Mouse (Mus musculus) neural tube, embryonic 11.5 days (tissue): ENCODE measurements around the gene Tmem135. TPM values are rescaled to one million over a fixed set of nuclear protein-coding genes. Genes with fewer than 3 reads are reported as not detected.

Experiments
- ATAC-seq: fragments of 200-750 bp; cut with Nextera tagmentation; 2 replicates; pipeline ENCODE4 v1.8.0; 2017; ENCODE audit warnings: moderate number of reproducible peaks, mild to moderate bottlenecking, moderate TSS enrichment, moderate library complexity; ENCODE audit not compliant: insufficient read depth, low FRiP score, low TSS enrichment
- DNase-seq: peaks from one replicate; pipeline ENCODE4 v3.0.0-alpha.2; 2015; ENCODE audit warnings: low spot score
- H3K27ac ChIP-seq: fragments of 300-500 bp; sonication (generic); 2 replicates; pipeline ENCODE4 v1.5.1; 2014; ENCODE audit warnings: low read depth, mild to moderate bottlenecking, low read length
- H3K27me3 ChIP-seq: fragments of 300-500 bp; sonication (generic); 2 replicates; pipeline ENCODE4 v1.6.1; 2014; ENCODE audit warnings: mild to moderate bottlenecking, low read length, mixed read lengths; ENCODE audit not compliant: control insufficient read depth, insufficient read depth
- H3K36me3 ChIP-seq: fragments of 300-500 bp; sonication (generic); 2 replicates; pipeline ENCODE4 v1.6.1; 2014; ENCODE audit warnings: mild to moderate bottlenecking, low read length, moderate library complexity, mixed read lengths; ENCODE audit not compliant: control insufficient read depth, insufficient read depth
- H3K4me1 ChIP-seq: fragments of 300-500 bp; sonication (generic); 2 replicates; pipeline ENCODE4 v1.6.1; 2014; ENCODE audit warnings: low read length, mixed read lengths; ENCODE audit not compliant: control insufficient read depth, insufficient read depth
- H3K4me2 ChIP-seq: fragments of 300-500 bp; sonication (generic); 2 replicates; pipeline ENCODE4 v1.6.1; 2014; ENCODE audit warnings: low read depth, mild to moderate bottlenecking, moderate library complexity
- H3K4me3 ChIP-seq: fragments of 300-500 bp; sonication (generic); 2 replicates; pipeline ENCODE4 v1.5.1; 2014; ENCODE audit warnings: low read depth, low read length
- H3K9ac ChIP-seq: fragments of 300-500 bp; sonication (generic); 2 replicates; pipeline ENCODE4 v1.6.1; 2014; ENCODE audit warnings: mild to moderate bottlenecking, low read length
- H3K9me3 ChIP-seq: fragments of 300-500 bp; sonication (generic); 2 replicates; pipeline ENCODE4 v1.6.1; 2016; ENCODE audit warnings: low read length; ENCODE audit not compliant: control insufficient read depth
- WGBS: fragments of 180-500 bp; shearing (Covaris S2); extraction: QIAGEN DNeasy Blood & Tissue Kit; methylation state at CpG from one replicate; pipeline ENCODE4 v1.1.7; 2014; 5-methylcytosine and 5-hydroxymethylcytosine counted together
- polyA plus RNA-seq: library from polyadenylated mRNA; unstranded; fragments of >200 nt; fragmentation: Nextera tagmentation; extraction: Ambion mirVana; gene quantifications from 2 replicates; pipeline ENCODE4 v1.2.1, GENCODE M21; 2014

The Tmem135 gene
- polyA plus RNA-seq, 1 experiment from 2014 or later, result 17.9 TPM

- Histone ChIP-seq H3K27me3 (no peaks in the 10 kb centered on the region), H3K27ac (no peak overlapping the region), H3K9me3 (no peaks in the 10 kb centered on the region), H3K36me3 (no peaks in the 10 kb centered on the region), H3K4me3 (no peak overlapping the region), H3K9ac (no peak overlapping the region), H3K4me1 (no peaks in the 10 kb centered on the region), H3K4me2 (no peak overlapping the region)
- DNase-seq (no peak), ATAC-seq (no peak)
- 86% methylated on average over 7 of the region's 7 CpGs for WGBS
Observed at GRCm38 (mm10) chr7:89155741-89156140, 248.3 kb downstream of the Tmem135 start.

GRCm38 (mm10) chr7:89155223-89155622, 248.8 kb downstream of the Tmem135 start:
- DNase-seq (no peak), ATAC-seq (no peak)
- Histone ChIP-seq H3K4me1 (no peaks in the 10 kb centered on the region), H3K27me3 (no peaks in the 10 kb centered on the region), H3K27ac (no peak overlapping the region), H3K9me3 (no peaks in the 10 kb centered on the region), H3K4me2 (no peak overlapping the region), H3K36me3 (no peaks in the 10 kb centered on the region), H3K4me3 (no peak overlapping the region), H3K9ac (no peak overlapping the region)
- WGBS, result 84% methylated on average over 6 of the region's 6 CpGs

GRCm38 (mm10) chr7:89151345-89151744, 252.7 kb downstream of the Tmem135 start:
- WGBS, result 63% methylated on average over 6 of the region's 6 CpGs
- ATAC-seq (peak; percentile 53), DNase-seq (peak; percentile 40)
- Histone ChIP-seq H3K9me3 (no peaks in the 10 kb centered on the region), H3K4me1 (no peaks in the 10 kb centered on the region), H3K9ac (no peak overlapping the region), H3K4me3 (no peak overlapping the region), H3K4me2 (no peak overlapping the region), H3K36me3 (no peaks in the 10 kb centered on the region), H3K27ac (peak overlapping the region; percentile 50; the same call in 1 of the 2 replicates), H3K27me3 (no peaks in the 10 kb centered on the region)

GRCm38 (mm10) chr7:89140640-89141300, 263.3 kb downstream of the Tmem135 start:
- Histone ChIP-seq H3K4me2 (no peak overlapping the region), H3K9me3 (no peaks in the 10 kb centered on the region)
- WGBS, result 87% methylated on average over 5 of the region's 5 CpGs

GRCm38 (mm10) chr7:89134884-89135511, 269.0 kb downstream of the Tmem135 start:
- Histone ChIP-seq H3K4me1 (no peaks in the 10 kb centered on the region), H3K4me3 (no peak overlapping the region), H3K27ac (no peak overlapping the region), H3K9ac (no peak overlapping the region), H3K9me3 (no peaks in the 10 kb centered on the region), H3K36me3 (no peaks in the 10 kb centered on the region), H3K4me2 (no peak overlapping the region), H3K27me3 (no peaks in the 10 kb centered on the region)
- DNase-seq (no peak), ATAC-seq (no peak)
- 87% methylated on average over 5 of the region's 5 CpGs for WGBS

More at GRCm38 (mm10) chr7:89140640-89141300, 263.3 kb downstream of the Tmem135 start:
- no peak for DNase-seq
- Histone ChIP-seq H3K9ac (no peak overlapping the region), H3K4me1 (no peaks in the 10 kb centered on the region), H3K27me3 (no peaks in the 10 kb centered on the region), H3K4me3 (no peak overlapping the region), H3K36me3 (no peaks in the 10 kb centered on the region), H3K27ac (no peak overlapping the region)
- ATAC-seq, result no peak

- ATAC-seq (peak; percentile 81), DNase-seq (peak; percentile 71)
- Histone ChIP-seq H3K27me3 (no peaks in the 10 kb centered on the region), H3K4me3 (no peak overlapping the region), H3K4me2 (no peak overlapping the region), H3K9me3 (no peaks in the 10 kb centered on the region), H3K4me1 (no peaks in the 10 kb centered on the region), H3K36me3 (no peaks in the 10 kb centered on the region), H3K9ac (no peak overlapping the region), H3K27ac (no peak overlapping the region)
- WGBS, result 58% methylated on average over 7 of the region's 7 CpGs
Observed at GRCm38 (mm10) chr7:89126063-89126882, 277.7 kb downstream of the Tmem135 start.

- H3K4me1 ChIP-seq, result no peaks in the 10 kb centered on the region
- no peak for DNase-seq
- no peaks in the 10 kb centered on the region for H3K36me3 ChIP-seq
- no peak overlapping the region for H3K4me2 ChIP-seq
- 86% methylated on average over 1 of the region's 1 CpGs for WGBS
- no peak overlapping the region for H3K9ac ChIP-seq
- H3K27me3 ChIP-seq, result no peaks in the 10 kb centered on the region
- H3K4me3 ChIP-seq, result no peak overlapping the region
- ATAC-seq, result no peak
- no peak overlapping the region for H3K27ac ChIP-seq
- no peaks in the 10 kb centered on the region for H3K9me3 ChIP-seq
Observed at GRCm38 (mm10) chr7:89116261-89116664, 287.8 kb downstream of the Tmem135 start.

GRCm38 (mm10) chr7:89115633-89116032, 288.4 kb downstream of the Tmem135 start:
- no peaks in the 10 kb centered on the region for H3K9me3 ChIP-seq

More at GRCm38 (mm10) chr7:89115633-89116032, 288.4 kb downstream of the Tmem135 start:
- no peak overlapping the region for H3K27ac ChIP-seq
- no peaks in the 10 kb centered on the region for H3K27me3 ChIP-seq
- no peak overlapping the region for H3K4me3 ChIP-seq
- no peaks in the 10 kb centered on the region for H3K36me3 ChIP-seq
- DNase-seq (no peak), ATAC-seq (no peak)
- no peak overlapping the region for H3K9ac ChIP-seq
- H3K4me2 ChIP-seq, result no peak overlapping the region
- 84% methylated on average over 3 of the region's 3 CpGs for WGBS
- no peaks in the 10 kb centered on the region for H3K4me1 ChIP-seq
